In the genomic region with DNA sequence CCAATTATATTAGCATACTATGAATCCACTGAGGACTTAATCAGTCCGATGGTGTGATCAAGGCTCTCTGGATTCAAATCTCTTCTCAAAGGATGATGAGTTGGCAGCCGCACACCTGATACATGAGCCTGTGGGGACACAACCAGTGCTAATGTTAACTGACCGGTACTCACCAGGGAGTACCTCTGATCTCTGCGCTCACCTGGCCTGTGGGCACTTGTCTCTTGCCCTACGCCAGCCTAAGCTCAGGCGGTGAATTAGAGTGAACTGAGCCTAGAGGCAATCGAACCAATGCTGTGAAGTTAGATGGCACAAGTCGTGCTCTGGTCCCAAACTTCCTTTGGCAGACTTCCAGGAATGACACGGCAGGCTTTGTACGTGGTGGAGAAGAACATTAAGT, we compare ENCODE assay signal across 31 mouse cellular contexts. TPM values are rescaled to one million over a fixed set of nuclear protein-coding genes. Genes with fewer than 3 reads are reported as not detected.
DNase-seq lines count a peak whose midpoint lies in the region; ATAC-seq and TF ChIP-seq lines count a peak whose summit lies in the region.
"Had no signal": no experiment of that assay in that cellular context is flagged by ENCODE, and none has a peak within 500 bp of the region (broad histone marks: within the 10 kb centered on the region; RNA-seq: fewer than 3 reads in every experiment).

No protein-coding gene starts in this region.

- 69% methylated on average over 10 of the region's 10 CpGs for WGBS in lung, embryonic 14.5 days
- 66% methylated on average over 10 of the region's 10 CpGs for WGBS in lung, postnatal 0 days
- 80% methylated on average over 10 of the region's 10 CpGs for WGBS in stomach, embryonic 16.5 days
- WGBS in stomach, postnatal 0 days, result 82% methylated on average over 10 of the region's 10 CpGs

- ATAC-seq in lung, embryonic 14.5 days (ENCODE audit: insufficient read depth), result no peak
- no peak for ATAC-seq in lung, postnatal 0 days
- peak; percentile 58 for ATAC-seq in stomach, embryonic 16.5 days (ENCODE audit: insufficient read depth, low FRiP score)
- no peak for ATAC-seq in stomach, postnatal 0 days (ENCODE audit: low FRiP score, low TSS enrichment)
- ATAC-seq: forebrain, embryonic 15.5 days; hindbrain, embryonic 16.5 days; inflammation-experienced regulatory T-cells, adult 6 months; intestine, embryonic 16.5 days; Patski had no signal

- TF ChIP-seq CTCF in lung, embryonic 14.5 days (IDR thresholded peaks at IDR 0.05; ENCODE audit: low read depth), result no peak
- TF ChIP-seq CTCF in lung, postnatal 0 days (IDR thresholded peaks at IDR 0.05), result no peak
- TF ChIP-seq CTCF in stomach, postnatal 0 days (IDR thresholded peaks at IDR 0.05; ENCODE audit: low read depth), result no peak

- H3K4me1 ChIP-seq in lung, embryonic 14.5 days (ENCODE audit: insufficient read depth), result no peaks in the 10 kb centered on the region
- H3K4me1 ChIP-seq in lung, postnatal 0 days (ENCODE audit: insufficient read depth, low read depth, low read length), result no peaks in the 10 kb centered on the region
- no peaks in the 10 kb centered on the region for H3K4me1 ChIP-seq in stomach, embryonic 16.5 days (ENCODE audit: control insufficient read depth, insufficient read depth, low read length)
- H3K4me1 ChIP-seq in stomach, postnatal 0 days (replicated peaks; ENCODE audit: control insufficient read depth, insufficient read depth), result no peaks in the 10 kb centered on the region
- H3K4me1 ChIP-seq: embryonic facial prominence, embryonic 12.5 days; embryonic facial prominence, embryonic 15.5 days; forebrain, embryonic 15.5 days; heart, embryonic 12.5 days; heart, embryonic 15.5 days had no signal

- peak; percentile 86 for DNase-seq in heart, adult 11 months
- DNase-seq in heart, adult 8-10 months (ENCODE audit: low spot score), result no peak
- DNase-seq in lung, embryonic 14.5 days, result peak; percentile 16
- no peak for DNase-seq in lung, postnatal 0 days (ENCODE audit: low spot score)
- no peak for DNase-seq in stomach, postnatal 0 days (ENCODE audit: low spot score)
- DNase-seq: adrenal gland, postnatal 10 days; adrenal gland, postnatal 36 days; B cell, adult 2 months; cerebellum, adult 11 months; cerebellum, adult 2 months; cerebellum, adult 9-11 months; cerebellum, postnatal 25 days; gastrocnemius, postnatal 10 days; gastrocnemius, postnatal 36 days; heart, postnatal 10 days; heart, postnatal 36 days had no signal

- H3K27ac ChIP-seq in lung, embryonic 14.5 days (ENCODE audit: low read depth), result no peak overlapping the region
- no peak overlapping the region for H3K27ac ChIP-seq in lung, postnatal 0 days (ENCODE audit: low read length)
- no peak overlapping the region for H3K27ac ChIP-seq in stomach, embryonic 16.5 days (ENCODE audit: low read length)
- no peak overlapping the region for H3K27ac ChIP-seq in stomach, postnatal 0 days (replicated peaks)
- H3K27ac ChIP-seq: embryonic facial prominence, embryonic 12.5 days; embryonic facial prominence, embryonic 15.5 days; forebrain, embryonic 15.5 days; heart, embryonic 15.5 days had no signal

- no peaks in the 10 kb centered on the region for H3K36me3 ChIP-seq in lung, embryonic 14.5 days (ENCODE audit: insufficient read depth)
- H3K36me3 ChIP-seq in lung, postnatal 0 days (ENCODE audit: insufficient read depth, low read length), result no peaks in the 10 kb centered on the region
- no peaks in the 10 kb centered on the region for H3K36me3 ChIP-seq in stomach, embryonic 16.5 days (ENCODE audit: control insufficient read depth, insufficient read depth, low read length)
- no peaks in the 10 kb centered on the region for H3K36me3 ChIP-seq in stomach, postnatal 0 days (ENCODE audit: control insufficient read depth, insufficient read depth, low read length)
- H3K36me3 ChIP-seq: embryonic facial prominence, embryonic 12.5 days; embryonic facial prominence, embryonic 15.5 days; forebrain, embryonic 15.5 days; G1E; heart, embryonic 12.5 days; heart, embryonic 15.5 days had no signal

- no peak overlapping the region for H3K9ac ChIP-seq in lung, embryonic 14.5 days
- H3K9ac ChIP-seq in lung, postnatal 0 days (replicated peaks; ENCODE audit: low read depth), result no peak overlapping the region
- H3K9ac ChIP-seq in stomach, embryonic 16.5 days (ENCODE audit: low read length), result no peak overlapping the region
- no peak overlapping the region for H3K9ac ChIP-seq in stomach, postnatal 0 days (ENCODE audit: low read length)
- H3K9ac ChIP-seq: embryonic facial prominence, embryonic 12.5 days; embryonic facial prominence, embryonic 15.5 days; forebrain, embryonic 15.5 days; heart, embryonic 12.5 days; heart, embryonic 15.5 days had no signal

- no peak overlapping the region for H3K4me2 ChIP-seq in lung, embryonic 14.5 days
- no peak overlapping the region for H3K4me2 ChIP-seq in lung, postnatal 0 days (replicated peaks; ENCODE audit: low read depth, low read length)
- no peak overlapping the region for H3K4me2 ChIP-seq in stomach, embryonic 16.5 days (ENCODE audit: low read depth, low read length)
- H3K4me2 ChIP-seq in stomach, postnatal 0 days (replicated peaks; ENCODE audit: low read depth), result no peak overlapping the region
- H3K4me2 ChIP-seq: embryonic facial prominence, embryonic 12.5 days; embryonic facial prominence, embryonic 15.5 days; forebrain, embryonic 15.5 days; heart, embryonic 12.5 days; heart, embryonic 15.5 days had no signal

- H3K9me3 ChIP-seq in lung, embryonic 14.5 days (ENCODE audit: low read depth, low read length), result no peaks in the 10 kb centered on the region
- no peaks in the 10 kb centered on the region for H3K9me3 ChIP-seq in lung, postnatal 0 days (ENCODE audit: low read length)
- no peaks in the 10 kb centered on the region for H3K9me3 ChIP-seq in stomach, embryonic 16.5 days (replicated peaks; ENCODE audit: control insufficient read depth, low read length)
- H3K9me3 ChIP-seq in stomach, postnatal 0 days (ENCODE audit: control insufficient read depth, low read length), result no peaks in the 10 kb centered on the region
- H3K9me3 ChIP-seq: embryonic facial prominence, embryonic 12.5 days; embryonic facial prominence, embryonic 15.5 days; forebrain, embryonic 15.5 days; heart, embryonic 12.5 days; heart, embryonic 15.5 days had no signal

- no peaks in the 10 kb centered on the region for H3K27me3 ChIP-seq in lung, embryonic 14.5 days (ENCODE audit: insufficient read depth, low read length)
- no peaks in the 10 kb centered on the region for H3K27me3 ChIP-seq in lung, postnatal 0 days (replicated peaks; ENCODE audit: insufficient read depth, low read length)
- no peaks in the 10 kb centered on the region for H3K27me3 ChIP-seq in stomach, embryonic 16.5 days (ENCODE audit: control insufficient read depth, insufficient read depth, low read length)
- no peaks in the 10 kb centered on the region for H3K27me3 ChIP-seq in stomach, postnatal 0 days (ENCODE audit: control insufficient read depth, insufficient read depth, low read length)
- H3K27me3 ChIP-seq: CH12.LX; embryonic facial prominence, embryonic 12.5 days; forebrain, embryonic 15.5 days; heart, embryonic 15.5 days; Patski had no signal

- no peak overlapping the region for H3K4me3 ChIP-seq in lung, embryonic 14.5 days (ENCODE audit: low read depth, low read length)
- H3K4me3 ChIP-seq in lung, postnatal 0 days (ENCODE audit: low read depth, low read length), result no peak overlapping the region
- H3K4me3 ChIP-seq in stomach, embryonic 16.5 days (replicated peaks; ENCODE audit: low read length), result no peak overlapping the region
- H3K4me3 ChIP-seq in stomach, postnatal 0 days (ENCODE audit: low read depth, low read length), result no peak overlapping the region
- H3K4me3 ChIP-seq: embryonic facial prominence, embryonic 12.5 days; embryonic facial prominence, embryonic 15.5 days; forebrain, embryonic 15.5 days; heart, embryonic 12.5 days; heart, embryonic 15.5 days had no signal

- no peak for TF ChIP-seq EP300 in lung, postnatal 0 days (IDR thresholded peaks at IDR 0.05)
- no peak for TF ChIP-seq EP300 in stomach, postnatal 0 days (optimal IDR thresholded peaks at IDR 0.05)

RNA-seq across cellular contexts. Expression of a gene that starts 9.4 kb away (rescaled TPM):
- total RNA-seq in heart, adult 8-10 months (2022), result not detected
- 0.16 and 0.26 TPM in 2 replicates for polyA plus RNA-seq in lung, embryonic 14.5 days (2014; fragmentation: Nextera tagmentation; extraction: Ambion mirVana)
- polyA plus RNA-seq in lung, postnatal 0 days (2015; fragmentation: Nextera tagmentation; extraction: Ambion mirVana), result 0.11 and 0.13 TPM in 2 replicates
- 0.75 and 1.0 TPM in 2 replicates for polyA plus RNA-seq in stomach, embryonic 16.5 days (2015; fragmentation: Nextera tagmentation; extraction: Ambion mirVana)
- polyA plus RNA-seq in stomach, postnatal 0 days (2015; fragmentation: Nextera tagmentation; extraction: Ambion mirVana), result 0.93 and 1.0 TPM in 2 replicates
- total RNA-seq: CH12.LX; common myeloid progenitor, adult 5-6 weeks; gastrocnemius, adult 18-20 months; gastrocnemius, postnatal 36 days; granulocyte monocyte progenitor cell, adult 5-6 weeks; heart, postnatal 10 days; heart, postnatal 36 days had no signal
- polyA plus RNA-seq: G1E, Patski had no signal

Comparison
In these comparisons a context has a peak if more than half of its experiments do, and no peak if none do; other contexts are left out.
1. DNase-seq: peak in heart, adult 11 months (single experiment) and lung, embryonic 14.5 days (single experiment); none in heart, adult 8-10 months (single experiment), lung, postnatal 0 days (single experiment) and stomach, postnatal 0 days (single experiment).